Mouse (Mus musculus): ENCODE results near the gene Vti1a.

Vti1a gene

DNA sequence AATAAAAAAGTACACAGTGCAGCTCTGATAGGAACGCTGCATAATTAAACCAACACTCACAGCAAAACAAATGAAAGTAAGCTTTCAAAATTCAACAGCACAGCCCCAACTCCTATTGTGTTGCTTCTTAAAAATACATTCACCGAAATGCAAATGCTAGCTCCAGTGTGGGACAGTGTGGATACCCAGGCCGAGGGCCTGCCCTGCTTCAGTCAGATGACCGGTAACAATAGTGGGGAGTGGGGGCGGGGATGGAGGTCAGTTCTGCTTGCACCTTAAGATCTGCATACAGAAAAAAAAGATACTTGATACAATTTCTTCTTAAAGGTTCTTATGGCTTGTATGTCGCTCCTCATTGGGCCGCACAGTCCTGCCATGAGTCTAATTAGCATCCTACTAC, 65.2 kb downstream of the Vti1a start:
- DNase-seq = no peak

DNA sequence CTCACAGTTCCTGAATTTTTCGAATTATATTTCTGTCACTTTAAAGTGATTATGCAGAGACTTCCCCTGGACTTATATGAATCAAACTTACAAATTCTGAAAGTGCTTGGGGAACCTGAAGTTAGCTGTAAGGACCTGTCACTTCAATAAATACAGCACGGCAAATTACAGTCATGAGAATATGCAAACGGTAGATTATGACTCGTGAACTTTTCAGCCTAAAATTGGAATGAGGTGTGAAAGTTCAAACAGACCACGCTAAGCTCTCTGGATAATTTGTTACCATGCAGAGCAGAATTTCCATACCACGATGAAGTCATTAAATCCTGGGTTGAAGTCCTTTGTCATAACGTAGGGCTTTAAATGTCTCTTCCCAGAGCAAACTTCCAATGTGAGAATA, 66.7 kb downstream of the Vti1a start:
- no peak for DNase-seq

DNA sequence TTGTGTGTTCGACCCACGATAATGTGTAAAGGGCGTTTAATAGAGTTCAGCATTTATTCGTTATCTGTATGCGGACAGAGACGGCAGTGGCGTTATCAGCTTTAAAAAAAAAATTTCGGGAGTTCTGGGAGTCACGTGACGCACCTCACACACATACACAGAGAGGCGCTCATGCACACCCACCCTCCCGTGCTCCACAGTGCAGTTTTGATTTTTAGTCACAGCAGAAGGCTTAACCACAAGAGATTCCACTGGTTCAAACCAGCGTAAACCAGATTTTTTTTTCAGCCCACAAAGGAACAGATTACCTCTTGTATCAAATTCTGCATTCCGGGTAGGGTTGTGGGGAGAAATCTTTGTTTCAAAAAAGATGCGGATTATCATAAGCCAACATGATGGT, 68.5 kb downstream of the Vti1a start:
- no peak for DNase-seq

DNA sequence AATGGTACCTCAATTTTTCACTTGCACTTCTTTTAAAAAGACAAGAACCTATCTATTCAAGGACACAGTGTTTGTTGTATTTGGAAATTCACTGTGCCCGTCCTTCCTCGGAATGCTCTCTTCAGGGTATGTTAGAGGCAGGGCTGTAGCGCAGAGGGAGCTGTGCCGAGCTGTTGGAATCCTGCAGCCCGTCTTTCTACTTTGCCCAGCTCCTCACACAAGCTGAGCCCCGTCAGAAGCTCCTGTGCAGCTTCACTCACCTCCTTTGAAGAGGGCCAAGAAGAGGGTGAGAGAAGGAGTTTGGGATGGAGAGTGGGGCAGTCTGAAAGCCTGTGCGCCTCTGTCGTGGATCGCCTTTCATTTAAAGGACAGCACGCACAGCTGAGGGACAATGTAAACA, 72.9 kb downstream of the Vti1a start:
- DNase-seq = no peak

DNA sequence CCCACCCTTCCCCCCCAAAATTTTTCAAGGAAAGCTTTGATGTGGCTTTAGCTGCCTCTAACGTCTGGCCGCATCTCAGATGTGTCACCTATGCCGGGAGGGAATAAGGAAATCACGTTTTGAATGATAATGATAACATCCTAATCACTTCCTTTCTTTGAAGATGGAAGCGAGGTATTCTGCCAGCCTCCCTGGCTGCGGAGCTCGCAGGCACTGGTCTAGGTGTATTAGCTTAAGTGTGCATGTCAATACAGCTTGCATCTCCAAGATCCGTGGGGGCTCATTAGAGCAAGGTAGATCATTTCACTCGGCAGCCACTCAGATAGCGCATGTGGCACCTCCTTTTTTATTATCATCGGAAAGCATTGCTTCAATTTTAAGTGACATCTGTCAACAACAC, 74.2 kb downstream of the Vti1a start:
- DNase-seq = no peak

DNA sequence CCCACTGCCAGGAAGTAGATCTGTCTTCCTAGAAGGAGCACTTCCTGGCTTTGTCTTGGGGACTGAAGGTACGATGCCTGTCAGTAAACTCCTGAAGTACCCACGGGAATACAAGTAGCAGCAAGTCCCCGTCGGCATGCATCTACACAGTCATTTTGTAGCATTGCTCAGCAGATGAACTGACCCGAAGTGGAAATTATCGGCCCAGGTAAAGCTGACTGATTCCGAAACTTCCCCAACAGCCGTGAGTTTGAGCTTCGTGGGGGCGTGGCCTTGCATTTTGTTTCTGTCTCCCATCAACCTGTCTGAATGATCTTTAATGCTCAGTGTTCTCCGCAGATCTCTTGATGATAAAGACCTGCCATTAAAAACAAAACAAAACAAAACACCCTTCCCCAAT, 85.5 kb downstream of the Vti1a start:
- DNase-seq = no peak

DNA sequence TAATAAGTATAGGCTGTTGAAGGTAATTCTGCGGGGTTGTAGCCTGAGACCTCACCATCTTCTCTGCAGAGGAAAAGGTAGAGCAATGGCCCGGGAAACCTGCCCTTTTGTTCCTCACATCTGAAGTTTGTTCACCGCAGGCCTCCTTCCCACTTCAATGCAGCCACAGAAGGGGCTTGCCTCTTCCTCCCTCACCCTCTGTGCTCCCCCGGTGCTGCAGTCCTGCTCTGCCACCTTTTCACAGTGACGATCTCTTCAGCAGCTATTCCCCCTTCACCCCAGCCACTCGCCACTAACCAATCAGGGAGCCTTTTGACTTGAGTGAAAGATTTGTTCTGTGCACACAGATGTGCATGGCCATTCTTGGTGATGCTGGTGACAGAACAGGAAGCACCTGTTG, 92.4 kb downstream of the Vti1a start:
- DNase-seq = no peak

DNA sequence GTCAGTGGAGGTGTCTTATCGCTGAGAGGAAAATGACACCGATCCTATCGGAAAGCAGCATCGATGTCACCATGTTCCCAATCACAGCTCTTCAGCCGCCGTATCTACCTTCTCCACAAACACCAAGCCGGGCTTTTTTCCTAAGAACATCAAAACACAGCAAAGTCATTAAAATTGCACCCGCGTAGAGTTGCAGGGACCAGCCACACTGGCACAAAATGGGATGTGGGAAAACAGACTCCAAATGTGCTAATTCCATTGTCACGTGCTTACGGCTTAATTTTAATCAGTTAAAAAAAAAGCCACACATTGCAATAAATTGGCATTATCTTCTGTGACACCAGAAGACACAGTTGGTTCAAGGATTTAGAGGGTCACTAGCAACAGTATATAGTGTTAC, 95.3 kb downstream of the Vti1a start:
- DNase-seq = no peak

DNA sequence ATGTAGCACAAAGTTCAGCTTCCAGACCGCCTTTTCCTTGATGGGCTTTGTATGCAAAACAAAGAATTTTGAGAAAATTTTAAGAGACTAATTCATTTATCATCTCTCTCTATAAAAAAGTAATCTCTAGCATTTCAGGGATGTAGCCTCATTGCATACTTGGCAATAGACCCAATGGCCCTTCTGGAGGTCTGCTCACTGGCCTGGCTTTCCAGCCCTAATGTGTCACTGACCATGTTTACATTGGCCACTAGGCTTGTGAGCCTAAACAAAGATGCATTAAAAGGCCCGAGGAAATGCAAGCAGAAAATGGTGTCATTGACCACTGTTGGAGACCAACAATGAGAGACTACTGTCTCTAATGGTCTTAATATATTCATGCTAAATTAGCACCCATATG, 95.8 kb downstream of the Vti1a start:
- DNase-seq = no peak

DNA sequence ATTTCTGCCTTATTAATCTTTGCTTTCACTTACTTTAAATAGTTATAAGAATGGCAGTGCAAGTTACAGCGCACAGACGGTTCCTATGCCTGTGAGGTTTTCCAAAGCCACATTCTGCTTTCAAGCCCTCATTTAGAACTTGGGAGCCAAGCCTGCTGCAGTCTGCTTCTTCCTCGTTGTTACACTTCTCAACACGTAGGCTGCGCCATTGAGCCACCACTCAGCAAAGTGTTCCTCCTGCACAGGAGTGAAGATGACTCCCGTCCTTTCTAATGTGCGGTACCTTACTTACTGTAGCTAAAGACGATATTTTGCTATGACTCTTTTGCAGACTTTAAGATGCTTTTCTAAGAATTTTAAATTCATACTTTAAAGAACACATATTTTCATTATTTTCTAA, 98.0 kb downstream of the Vti1a start:
- peak; percentile 74 to 77 for DNase-seq

DNA sequence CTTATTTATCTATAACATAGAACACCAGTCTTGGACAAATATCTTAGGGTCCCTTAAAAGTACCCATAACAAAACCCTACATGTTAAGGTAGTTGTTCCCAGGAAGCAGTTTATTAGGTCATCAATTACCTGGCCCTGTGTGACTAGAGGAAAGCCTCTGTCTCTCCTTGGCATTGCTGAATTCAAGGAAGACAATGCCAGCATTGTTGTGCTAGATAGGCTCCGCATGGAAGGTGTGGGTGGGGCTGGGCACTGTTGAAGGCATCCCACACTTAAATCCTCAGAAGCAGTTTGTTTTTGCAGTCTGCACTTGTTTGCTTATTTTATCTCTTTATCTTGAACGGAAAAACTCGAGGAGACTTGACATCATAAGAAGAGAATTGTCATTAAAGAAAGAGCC, 102.7 kb downstream of the Vti1a start:
- DNase-seq = no peak

DNA sequence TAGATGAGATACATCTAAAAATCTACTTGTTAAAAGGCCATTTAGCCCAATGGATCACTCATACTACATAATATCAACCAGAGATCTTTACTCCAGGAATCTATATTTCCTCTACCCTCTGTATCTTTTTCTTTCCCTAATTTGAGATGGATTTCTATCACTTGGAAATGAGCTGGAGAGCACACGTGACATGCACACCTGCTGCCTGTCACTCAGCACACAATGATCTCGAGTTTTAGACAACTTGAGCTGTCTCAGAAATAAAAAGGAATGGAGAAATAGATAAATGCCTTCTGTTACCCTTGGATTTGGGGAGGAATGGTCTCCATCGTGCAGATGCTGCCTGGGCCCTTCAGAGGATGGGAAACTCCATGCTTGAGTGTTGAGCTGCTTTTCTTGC, 103.9 kb downstream of the Vti1a start:
- no peak for DNase-seq

DNA sequence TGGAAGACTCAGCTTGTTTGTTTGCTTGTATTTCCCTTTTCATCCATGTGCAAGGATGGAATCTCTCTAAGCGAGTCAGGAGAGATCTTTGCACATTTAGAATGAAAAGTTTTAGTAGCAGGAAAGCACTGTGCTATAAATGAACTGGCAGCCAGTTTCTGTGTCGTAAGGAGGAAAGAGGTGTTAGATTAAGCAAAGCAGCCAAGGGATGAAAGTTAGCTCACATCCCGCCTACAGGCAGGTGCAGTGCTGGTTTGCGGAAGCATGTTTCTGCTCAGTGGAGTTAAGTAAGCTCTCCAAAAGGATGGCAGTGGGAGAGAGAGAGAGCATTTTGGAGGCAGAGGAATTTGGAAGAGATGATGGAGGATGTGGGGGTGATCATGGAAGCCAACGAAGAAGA, 105.7 kb downstream of the Vti1a start:
- no peak for DNase-seq

DNA sequence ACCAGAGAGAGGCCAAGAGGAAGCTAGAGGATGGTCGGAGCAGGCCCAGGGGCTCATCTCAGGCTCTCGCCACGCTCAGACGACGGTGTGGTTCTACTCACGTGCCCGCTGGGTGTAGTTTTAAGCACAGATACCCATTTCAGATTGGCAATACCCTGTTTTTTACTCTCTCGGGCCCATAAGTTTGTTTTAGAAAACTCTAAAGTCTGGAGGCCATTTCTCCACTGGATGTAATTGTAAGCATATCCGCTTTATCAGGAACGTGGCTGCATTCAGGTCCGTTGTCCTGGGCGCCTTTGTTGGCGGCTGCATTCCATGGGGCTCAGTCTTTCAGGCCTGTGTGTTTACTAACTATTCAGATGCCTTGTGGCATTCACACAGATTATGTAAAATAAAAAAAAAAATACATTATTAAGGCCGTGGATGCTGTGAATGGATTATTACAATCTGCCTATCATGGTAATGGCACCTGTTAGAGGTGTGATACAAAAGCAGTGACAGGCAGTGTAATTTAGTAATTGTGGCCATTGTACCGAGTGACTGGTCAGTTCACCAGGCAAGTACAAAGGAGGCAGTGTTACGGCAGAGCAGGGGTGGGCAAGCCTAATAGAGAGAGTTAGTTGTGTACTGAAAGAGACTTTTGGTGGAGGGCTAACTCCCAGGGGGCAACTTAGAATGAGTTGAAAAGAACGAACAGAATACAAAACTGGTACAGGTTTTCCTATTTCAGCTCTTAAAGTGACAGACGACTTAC, 106.4 kb downstream of the Vti1a start:
- no peak for DNase-seq

DNA sequence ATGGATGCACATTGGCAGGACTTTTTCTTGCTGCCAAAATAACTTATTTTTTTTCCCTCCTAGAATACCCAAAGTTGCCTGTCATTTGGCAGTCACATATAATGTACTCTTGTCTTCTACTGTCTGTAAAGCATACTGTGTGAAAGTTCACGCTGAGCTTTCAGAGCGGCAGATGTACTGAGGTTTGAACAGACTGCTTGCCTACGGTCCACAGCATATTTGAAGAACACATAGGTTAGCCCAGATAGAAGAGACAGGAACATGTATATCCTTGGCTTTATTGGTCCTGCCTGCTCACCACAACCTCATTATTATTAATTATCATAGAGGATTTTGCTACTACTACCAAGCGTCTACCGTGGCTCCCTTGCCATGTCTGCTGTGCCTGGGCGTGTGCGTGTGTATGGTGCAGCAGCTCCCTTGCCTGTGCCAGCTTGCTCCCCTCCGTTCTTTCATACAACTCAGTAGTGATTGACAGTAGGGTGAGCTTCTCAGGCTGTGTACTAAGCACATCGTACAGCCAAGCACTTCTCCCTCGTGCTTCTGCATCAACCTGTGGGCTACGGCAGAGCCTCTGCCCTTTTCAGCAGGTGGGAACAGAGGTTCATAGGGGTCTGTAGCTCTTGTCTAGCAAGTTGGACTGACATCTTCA, 107.1 kb downstream of the Vti1a start:
- DNase-seq = no peak

DNA sequence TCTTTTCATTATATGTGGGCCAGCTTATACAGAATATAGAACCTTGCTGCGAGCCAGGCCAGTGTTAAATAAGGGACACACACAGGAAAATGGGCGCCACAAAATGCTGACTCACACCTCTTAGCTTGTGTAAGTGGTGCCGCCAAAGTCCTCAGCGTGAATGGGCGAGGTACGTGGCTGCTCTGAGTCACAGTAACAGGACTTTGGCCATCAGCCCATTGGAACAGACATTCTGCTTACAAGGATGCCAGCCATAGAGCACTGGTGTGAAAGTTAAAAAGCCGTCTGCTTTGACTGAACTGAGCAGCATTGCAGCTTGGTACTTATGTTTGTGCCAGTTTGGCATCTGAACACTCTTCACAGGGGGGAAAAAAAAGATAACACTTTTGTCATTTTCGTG, 107.9 kb downstream of the Vti1a start:
- DNase-seq = peak; percentile 96 to 97

DNA sequence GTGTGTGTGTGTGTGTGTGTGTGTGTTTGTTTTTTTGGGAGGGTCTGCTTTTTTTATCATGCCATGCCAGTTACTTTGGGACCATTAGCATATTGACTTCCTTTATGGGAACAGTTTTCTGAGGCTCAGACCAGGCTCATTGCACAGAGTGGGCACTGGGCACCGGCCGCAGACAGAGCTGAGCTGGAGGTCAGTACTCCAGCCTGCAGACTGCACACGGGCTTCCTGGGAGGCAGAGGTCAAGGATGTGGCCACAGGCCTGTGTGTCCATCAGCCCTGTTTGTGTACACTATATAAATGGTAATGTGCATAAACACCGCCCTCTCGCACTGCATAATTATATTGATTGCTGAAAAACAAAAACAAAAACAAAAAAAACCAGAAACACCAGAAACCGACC, 108.4 kb downstream of the Vti1a start:
- peak in 1 of 2 experiments; percentile 38 for DNase-seq

DNA sequence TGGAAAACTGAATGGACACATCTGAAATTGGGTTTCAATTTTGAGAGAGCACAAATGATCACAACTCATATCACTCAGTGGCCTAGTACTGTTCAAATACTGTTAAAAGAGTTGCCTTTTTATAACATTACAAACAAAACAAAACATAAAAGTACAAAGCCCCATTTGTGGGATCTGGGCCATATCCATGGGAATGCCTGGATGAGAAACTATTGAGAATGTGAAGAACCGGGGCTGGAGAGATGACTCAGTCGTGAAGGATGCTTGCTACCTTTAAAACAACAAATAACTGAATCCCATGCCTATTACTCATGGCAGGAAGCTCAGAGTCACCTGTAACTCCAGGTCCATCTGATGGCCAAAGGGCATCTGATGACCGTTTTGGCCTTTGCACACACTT, 124.2 kb downstream of the Vti1a start:
- DNase-seq = no peak

DNA sequence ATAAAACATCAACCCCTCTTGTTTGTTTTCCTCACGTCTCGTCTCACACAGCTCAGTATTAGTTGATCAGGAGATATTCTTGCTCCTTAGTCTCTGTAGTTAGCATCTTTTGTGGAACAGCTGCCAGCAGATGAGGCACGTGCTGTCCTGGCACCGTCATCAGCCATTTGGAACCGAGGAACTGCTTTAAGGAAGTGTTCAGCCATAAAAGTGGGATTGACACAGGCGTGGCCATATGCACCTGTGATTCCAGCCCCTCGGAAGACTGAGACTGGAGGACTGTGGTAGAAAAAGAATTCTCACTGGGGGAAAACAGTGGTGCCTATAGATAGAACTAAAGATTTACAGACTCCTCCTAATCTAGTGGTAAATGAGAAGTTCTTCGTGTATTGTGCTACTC, 127.5 kb downstream of the Vti1a start:
- DNase-seq = no peak

DNA sequence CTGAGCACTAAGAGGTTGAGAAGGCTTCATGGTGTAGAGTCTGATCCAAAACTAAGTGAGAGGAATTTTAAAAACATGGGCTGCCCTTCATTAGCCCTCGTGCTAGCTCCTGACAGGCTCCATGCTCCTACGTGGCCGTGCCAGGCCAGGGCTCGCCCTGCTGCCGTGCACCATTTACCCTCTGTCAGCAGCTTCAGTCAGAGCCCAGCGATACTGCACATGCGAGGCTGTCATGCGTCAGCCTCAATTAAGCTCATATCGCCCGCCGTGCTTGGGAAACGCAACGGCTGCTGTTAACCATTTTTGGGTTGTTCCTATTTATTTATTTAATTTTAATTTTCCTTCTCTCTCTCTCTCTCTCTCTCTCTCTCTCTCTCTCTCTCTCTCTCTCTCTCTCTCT, 133.0 kb downstream of the Vti1a start:
- DNase-seq = peak; percentile 52 to 58

DNA sequence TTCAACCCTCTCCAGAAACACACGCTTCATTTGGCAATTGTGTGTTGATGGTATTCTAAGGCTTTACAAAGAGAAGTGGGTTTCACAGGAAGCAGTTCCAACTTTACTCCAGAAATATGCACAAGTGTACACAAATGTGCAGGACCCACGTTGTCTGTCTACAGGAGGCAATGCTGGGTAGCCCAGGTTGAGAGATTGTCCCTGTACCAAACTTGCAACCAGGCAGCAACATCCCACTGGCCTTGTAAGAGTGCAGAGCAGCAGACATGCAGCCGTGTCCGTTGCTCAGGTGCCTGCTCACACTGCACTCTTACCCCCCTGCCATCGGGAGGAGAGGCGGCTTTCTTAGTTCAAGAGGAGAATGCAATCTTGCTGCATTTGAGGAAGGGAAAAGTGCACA, 133.4 kb downstream of the Vti1a start:
- peak in 1 of 2 experiments; percentile 9 for DNase-seq

DNA sequence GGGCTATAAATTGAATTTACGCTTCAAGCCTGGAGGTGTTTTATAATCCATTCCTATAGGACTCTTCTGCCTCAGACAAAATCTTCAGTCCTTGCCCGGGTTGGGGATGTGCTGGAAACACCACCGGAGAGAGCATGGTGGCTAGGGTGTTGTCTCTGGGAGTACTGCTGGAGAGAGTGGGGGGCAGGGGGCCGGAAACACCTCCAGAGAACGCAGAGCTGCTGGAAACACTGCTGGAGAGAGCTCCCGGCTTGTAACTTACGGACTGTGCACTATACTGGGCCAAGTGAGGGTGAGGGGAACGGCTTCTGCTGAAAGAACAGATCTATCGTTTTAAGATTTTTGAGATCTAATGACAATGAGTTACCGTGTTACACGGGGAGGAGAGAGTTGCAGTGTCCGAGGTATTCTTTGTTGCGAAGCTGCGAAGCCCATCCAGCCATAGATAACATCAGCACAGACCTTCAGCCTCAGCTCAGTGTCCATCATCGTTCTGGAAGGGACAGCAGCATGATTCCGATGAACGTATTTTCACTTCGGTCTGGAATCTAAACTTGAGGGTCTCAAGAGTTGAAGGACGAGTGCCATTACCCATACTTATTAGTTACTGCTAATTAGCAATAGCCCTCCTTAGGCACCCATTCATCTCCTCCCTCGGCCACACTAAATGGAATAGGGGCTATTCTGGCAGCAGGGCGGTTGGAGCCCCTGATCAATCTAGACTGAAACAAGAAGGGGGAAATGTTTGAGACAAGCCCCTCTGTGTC, 140.4 kb downstream of the Vti1a start:
- no peak for DNase-seq

DNA sequence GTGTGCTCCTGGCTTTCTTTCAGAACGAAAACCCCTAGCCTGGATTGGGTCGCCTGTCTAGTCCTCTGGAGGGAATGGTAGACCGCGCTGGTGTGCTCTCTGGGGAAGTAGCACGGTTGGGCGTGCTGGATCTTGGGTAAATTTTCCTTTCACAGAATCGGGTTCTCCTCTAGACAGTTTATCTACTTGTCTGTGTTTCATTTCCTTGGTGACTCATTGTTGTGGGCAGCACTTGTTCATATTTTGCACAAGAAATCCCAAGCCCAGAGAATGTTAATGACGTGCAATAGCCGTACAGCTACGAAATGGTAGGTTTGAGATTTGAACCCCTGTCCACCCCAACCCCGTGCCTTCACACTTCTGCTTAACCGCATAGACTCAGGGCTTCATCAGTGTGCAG, 145.9 kb downstream of the Vti1a start:
- no peak for DNase-seq

DNA sequence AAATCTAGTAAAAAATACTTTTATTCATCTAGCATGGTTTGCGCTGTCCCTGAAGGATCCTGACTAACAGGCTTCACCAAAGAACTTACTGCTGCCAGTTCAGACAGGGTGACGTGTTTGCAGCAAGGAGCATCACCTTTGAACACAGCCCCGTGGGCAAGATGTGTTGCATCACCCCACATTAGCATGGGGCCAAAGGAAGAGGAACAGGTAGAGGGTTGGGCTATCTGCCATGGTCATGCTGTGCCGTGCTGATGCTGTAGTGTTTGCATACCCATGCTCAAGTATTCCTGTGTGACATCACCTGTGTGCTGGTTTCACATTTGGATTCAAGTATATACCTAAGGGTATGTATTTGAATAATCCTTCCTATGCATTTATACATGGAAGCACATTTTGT, 147.6 kb downstream of the Vti1a start:
- no peak for DNase-seq
